Mouse (Mus musculus): ENCODE measurements around the gene Rgl2. TPM values are rescaled to one million over a fixed set of nuclear protein-coding genes. Genes with fewer than 3 reads are reported as not detected.

Gene Rgl2
- polyA plus RNA-seq, 1 experiment from 2014 or later = 25.9 TPM

GRCm38 (mm10) chr17:33930280-33931158 lies 1.2 kb downstream of the Rgl2 start:
- H3K4me3 ChIP-seq (ENCODE audit: low read length) = peak overlapping the region; percentile 87
- H3K9me3 ChIP-seq (ENCODE audit: control insufficient read depth, low read length) = no peaks in the 10 kb centered on the region
- peak overlapping the region; percentile 98 for H3K4me2 ChIP-seq (ENCODE audit: low read depth, low read length)
- peak overlapping the region; percentile 99 for H3K27ac ChIP-seq (ENCODE audit: low read length)
- H3K36me3 ChIP-seq (ENCODE audit: control insufficient read depth, insufficient read depth, low read length) = peaks cover 15% of the 10 kb centered on the region; the same call in 1 of the 2 replicates
- H3K9ac ChIP-seq (ENCODE audit: low read depth, low read length) = peak overlapping the region; percentile 85
- H3K4me1 ChIP-seq (ENCODE audit: control insufficient read depth, insufficient read depth, low read length) = peaks cover 17% of the 10 kb centered on the region
- under 1% methylated on average over 42 of the region's 45 CpGs for WGBS
- ATAC-seq = peak; percentile 23
- no peaks in the 10 kb centered on the region for H3K27me3 ChIP-seq (replicated peaks; ENCODE audit: control insufficient read depth, insufficient read depth, low read length)

- Histone ChIP-seq H3K9ac (ENCODE audit: low read depth, low read length) (peak overlapping the region; percentile 85), H3K4me1 (ENCODE audit: control insufficient read depth, insufficient read depth, low read length) (peaks cover 17% of the 10 kb centered on the region), H3K9me3 (ENCODE audit: control insufficient read depth, low read length) (no peaks in the 10 kb centered on the region), H3K27me3 (replicated peaks; ENCODE audit: control insufficient read depth, insufficient read depth, low read length) (no peaks in the 10 kb centered on the region), H3K4me2 (ENCODE audit: low read depth, low read length) (peak overlapping the region; percentile 98), H3K4me3 (ENCODE audit: low read length) (peak overlapping the region; percentile 87), H3K27ac (ENCODE audit: low read length) (no peak overlapping the region), H3K36me3 (ENCODE audit: control insufficient read depth, insufficient read depth, low read length) (peaks cover 8% of the 10 kb centered on the region; the same call in 1 of the 2 replicates)
- 42% methylated on average over 18 of the region's 18 CpGs for WGBS
- ATAC-seq = no peak
Observed at GRCm38 (mm10) chr17:33931159-33931866, 2.0 kb downstream of the Rgl2 start.

DNA sequence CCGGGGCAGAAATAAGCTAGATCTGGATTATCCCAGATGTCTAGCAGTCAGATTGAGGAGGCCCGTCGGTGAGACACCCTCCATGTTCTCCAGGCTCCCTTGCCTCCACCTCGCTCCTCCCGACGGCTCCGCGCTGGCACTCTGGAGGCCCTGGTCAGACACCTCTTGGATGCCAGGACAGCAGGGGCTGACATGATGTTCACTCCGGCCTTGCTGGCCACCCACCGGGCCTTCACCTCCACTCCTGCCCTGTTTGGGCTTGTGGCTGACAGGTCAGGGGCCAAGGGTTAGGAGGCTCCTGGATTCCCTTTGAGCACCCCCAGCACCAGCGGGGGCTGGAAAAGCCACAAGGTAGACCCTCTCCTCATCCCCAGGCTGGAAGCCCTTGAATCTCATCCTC lies 2.6 kb downstream of the Rgl2 start:
- no peak for ATAC-seq
- Histone ChIP-seq H3K4me3 (ENCODE audit: low read length) (no peak overlapping the region), H3K9me3 (ENCODE audit: control insufficient read depth, low read length) (no peaks in the 10 kb centered on the region), H3K27me3 (replicated peaks; ENCODE audit: control insufficient read depth, insufficient read depth, low read length) (no peaks in the 10 kb centered on the region), H3K27ac (ENCODE audit: low read length) (no peak overlapping the region), H3K36me3 (ENCODE audit: control insufficient read depth, insufficient read depth, low read length) (peaks cover 7% of the 10 kb centered on the region; the same call in 1 of the 2 replicates), H3K4me2 (ENCODE audit: low read depth, low read length) (no peak overlapping the region), H3K4me1 (ENCODE audit: control insufficient read depth, insufficient read depth, low read length) (peaks cover 17% of the 10 kb centered on the region), H3K9ac (ENCODE audit: low read depth, low read length) (no peak overlapping the region)
- WGBS = 90% methylated on average over 11 of the region's 11 CpGs

GRCm38 (mm10) chr17:33932448-33932847 lies 3.1 kb downstream of the Rgl2 start:
- H3K4me3 ChIP-seq (ENCODE audit: low read length) = no peak overlapping the region
- H3K9ac ChIP-seq (ENCODE audit: low read depth, low read length) = no peak overlapping the region
- peaks cover 8% of the 10 kb centered on the region; the same call in 1 of the 2 replicates for H3K36me3 ChIP-seq (ENCODE audit: control insufficient read depth, insufficient read depth, low read length)
- H3K9me3 ChIP-seq (ENCODE audit: control insufficient read depth, low read length) = no peaks in the 10 kb centered on the region
- no peak for ATAC-seq
- peaks cover 17% of the 10 kb centered on the region for H3K4me1 ChIP-seq (ENCODE audit: control insufficient read depth, insufficient read depth, low read length)
- no peak overlapping the region for H3K27ac ChIP-seq (ENCODE audit: low read length)
- WGBS = 86% methylated on average over 14 of the region's 14 CpGs
- H3K27me3 ChIP-seq (replicated peaks; ENCODE audit: control insufficient read depth, insufficient read depth, low read length) = no peaks in the 10 kb centered on the region
- H3K4me2 ChIP-seq (ENCODE audit: low read depth, low read length) = no peak overlapping the region

GRCm38 (mm10) chr17:33932970-33933369 lies 3.6 kb downstream of the Rgl2 start:
- Histone ChIP-seq H3K4me2 (ENCODE audit: low read depth, low read length) (no peak overlapping the region), H3K4me1 (ENCODE audit: control insufficient read depth, insufficient read depth, low read length) (peaks cover 17% of the 10 kb centered on the region), H3K9me3 (ENCODE audit: control insufficient read depth, low read length) (no peaks in the 10 kb centered on the region), H3K27ac (ENCODE audit: low read length) (no peak overlapping the region), H3K9ac (ENCODE audit: low read depth, low read length) (no peak overlapping the region), H3K27me3 (replicated peaks; ENCODE audit: control insufficient read depth, insufficient read depth, low read length) (no peaks in the 10 kb centered on the region), H3K4me3 (ENCODE audit: low read length) (no peak overlapping the region), H3K36me3 (ENCODE audit: control insufficient read depth, insufficient read depth, low read length) (peaks cover 11% of the 10 kb centered on the region)
- 92% methylated on average over 15 of the region's 15 CpGs for WGBS
- no peak for ATAC-seq

- Histone ChIP-seq H3K4me2 (ENCODE audit: low read depth, low read length) (no peak overlapping the region), H3K36me3 (ENCODE audit: control insufficient read depth, insufficient read depth, low read length) (peaks cover 11% of the 10 kb centered on the region), H3K27me3 (replicated peaks; ENCODE audit: control insufficient read depth, insufficient read depth, low read length) (no peaks in the 10 kb centered on the region), H3K9ac (ENCODE audit: low read depth, low read length) (no peak overlapping the region), H3K4me3 (ENCODE audit: low read length) (no peak overlapping the region), H3K27ac (ENCODE audit: low read length) (no peak overlapping the region), H3K9me3 (ENCODE audit: control insufficient read depth, low read length) (no peaks in the 10 kb centered on the region), H3K4me1 (ENCODE audit: control insufficient read depth, insufficient read depth, low read length) (peaks cover 19% of the 10 kb centered on the region)
- ATAC-seq = no peak
- 91% methylated on average over 21 of the region's 21 CpGs for WGBS
Observed at GRCm38 (mm10) chr17:33935422-33936055, 6.2 kb downstream of the Rgl2 start.

DNA sequence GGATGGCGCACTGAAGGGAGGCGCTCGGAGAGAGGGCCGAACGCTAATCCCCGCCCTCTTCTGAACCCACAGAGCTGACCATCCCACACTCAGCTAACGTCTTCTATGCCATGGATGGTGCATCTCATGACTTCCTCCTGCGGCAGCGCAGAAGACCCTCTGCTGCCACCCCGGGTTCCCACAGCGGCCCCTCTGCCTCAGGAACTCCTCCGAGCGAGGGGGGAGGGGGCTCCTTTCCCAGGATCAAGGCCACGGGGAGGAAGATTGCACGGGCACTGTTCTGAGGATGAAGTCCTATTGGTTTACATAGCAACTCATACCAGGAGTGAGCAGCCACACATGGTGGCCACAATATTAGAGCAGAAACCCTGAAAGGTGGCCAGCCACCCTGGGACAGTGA lies 7.7 kb downstream of the Rgl2 start:
- Histone ChIP-seq H3K4me3 (ENCODE audit: low read length) (no peak overlapping the region), H3K27ac (ENCODE audit: low read length) (no peak overlapping the region), H3K36me3 (ENCODE audit: control insufficient read depth, insufficient read depth, low read length) (peaks cover 11% of the 10 kb centered on the region), H3K4me2 (ENCODE audit: low read depth, low read length) (no peak overlapping the region), H3K27me3 (replicated peaks; ENCODE audit: control insufficient read depth, insufficient read depth, low read length) (no peaks in the 10 kb centered on the region), H3K9ac (ENCODE audit: low read depth, low read length) (no peak overlapping the region), H3K9me3 (ENCODE audit: control insufficient read depth, low read length) (no peaks in the 10 kb centered on the region), H3K4me1 (ENCODE audit: control insufficient read depth, insufficient read depth, low read length) (peaks cover 19% of the 10 kb centered on the region)
- 84% methylated on average over 15 of the region's 15 CpGs for WGBS
- ATAC-seq = no peak

- Histone ChIP-seq H3K27ac (ENCODE audit: low read length) (no peak overlapping the region), H3K9ac (ENCODE audit: low read depth, low read length) (peak overlapping the region; percentile 87; the same call in 1 of the 2 replicates), H3K4me1 (ENCODE audit: control insufficient read depth, insufficient read depth, low read length) (peaks cover 19% of the 10 kb centered on the region), H3K9me3 (ENCODE audit: control insufficient read depth, low read length) (no peaks in the 10 kb centered on the region), H3K36me3 (ENCODE audit: control insufficient read depth, insufficient read depth, low read length) (peaks cover 15% of the 10 kb centered on the region), H3K4me2 (ENCODE audit: low read depth, low read length) (no peak overlapping the region), H3K27me3 (replicated peaks; ENCODE audit: control insufficient read depth, insufficient read depth, low read length) (no peaks in the 10 kb centered on the region), H3K4me3 (ENCODE audit: low read length) (no peak overlapping the region)
- ATAC-seq = no peak
- WGBS = 70% methylated on average over 11 of the region's 11 CpGs
Observed at GRCm38 (mm10) chr17:33938783-33939182, 9.4 kb downstream of the Rgl2 start.

- H3K36me3 ChIP-seq (ENCODE audit: control insufficient read depth, insufficient read depth, low read length) = peaks cover 21% of the 10 kb centered on the region
- peak within 1 kb of the TSS; percentile 85 for H3K4me3 ChIP-seq (ENCODE audit: low read length)
- H3K4me2 ChIP-seq (ENCODE audit: low read depth, low read length) = peak within 1 kb of the TSS; percentile 92
- no peaks in the 10 kb centered on the region for H3K27me3 ChIP-seq (replicated peaks; ENCODE audit: control insufficient read depth, insufficient read depth, low read length)
- no peaks in the 10 kb centered on the region for H3K9me3 ChIP-seq (ENCODE audit: control insufficient read depth, low read length)
- peak; percentile 93 for ATAC-seq
- no peak within 1 kb of the TSS; the same call in 1 of the 2 replicates for H3K27ac ChIP-seq (ENCODE audit: low read length)
- peaks cover 19% of the 10 kb centered on the region for H3K4me1 ChIP-seq (ENCODE audit: control insufficient read depth, insufficient read depth, low read length)
- under 1% methylated on average over 36 of the region's 36 CpGs for WGBS
- H3K9ac ChIP-seq (ENCODE audit: low read depth, low read length) = peak within 1 kb of the TSS; percentile 87
Observed at GRCm38 (mm10) chr17:33940206-33940805, 11.0 kb downstream of the Rgl2 start, which contains the start of the genes Pfdn6 and Wdr46. Gene Pfdn6, minus strand, starts transcription at chr17:33940343. Gene Wdr46, plus strand, starts transcription at chr17:33940660.

All from intestine, embryonic 16.5 days (tissue).